Mouse (Mus musculus) liver, embryonic 13.5 days (tissue): ENCODE data around the gene Abcc2. TPM values are rescaled to one million over a fixed set of nuclear protein-coding genes. Genes with fewer than 3 reads are reported as not detected.

Experiments used
- ATAC-seq: fragments of 200-750 bp; cut with Nextera tagmentation; 2 replicates; pipeline ENCODE4 v1.8.0; 2017; ENCODE audit warnings: low read depth, mild to moderate bottlenecking, moderate number of reproducible peaks, moderate library complexity
- DNase-seq: peaks from one replicate; pipeline ENCODE4 v3.0.0; 2022
- H3K27ac ChIP-seq: fragments of 300-500 bp; sonication (generic); 2 replicates; pipeline ENCODE4 v1.5.1; 2015; ENCODE audit warnings: moderate library complexity, mild to moderate bottlenecking, inconsistent platforms
- H3K27me3 ChIP-seq: fragments of 300-500 bp; sonication (generic); 2 replicates; pipeline ENCODE4 v1.6.1; 2015; ENCODE audit warnings: mild to moderate bottlenecking, inconsistent platforms
- H3K36me3 ChIP-seq: fragments of 300-500 bp; sonication (generic); 2 replicates; pipeline ENCODE4 v1.6.1; 2015; ENCODE audit warnings: mild to moderate bottlenecking, inconsistent platforms
- H3K4me1 ChIP-seq: fragments of 300-500 bp; sonication (generic); replicated peaks from 2 replicates; pipeline ENCODE4 v1.6.1; 2015; ENCODE audit warnings: inconsistent platforms
- H3K4me2 ChIP-seq: fragments of 300-500 bp; sonication (generic); 2 replicates; pipeline ENCODE4 v1.6.1; 2015; ENCODE audit warnings: inconsistent platforms, mild to moderate bottlenecking, moderate library complexity
- H3K4me3 ChIP-seq: fragments of 300-500 bp; sonication (generic); replicated peaks from 2 replicates; pipeline ENCODE4 v1.5.1; 2015; ENCODE audit warnings: mild to moderate bottlenecking, inconsistent platforms
- H3K9ac ChIP-seq: fragments of 300-500 bp; sonication (generic); 2 replicates; pipeline ENCODE4 v1.6.1; 2015; ENCODE audit warnings: mild to moderate bottlenecking, inconsistent platforms
- H3K9me3 ChIP-seq: fragments of 300-500 bp; sonication (generic); replicated peaks from 2 replicates; pipeline ENCODE4 v1.6.1; 2016; ENCODE audit warnings: inconsistent platforms
- WGBS: fragments of 180-500 bp; shearing (Covaris S2); methylation state at CpG from one replicate; pipeline ENCODE4 v1.1.7; 2015; ENCODE audit not compliant: insufficient replicate concordance; 5-methylcytosine and 5-hydroxymethylcytosine counted together
- polyA plus RNA-seq: library from polyadenylated mRNA; unstranded; fragments of >200 nt; fragmentation: Nextera tagmentation; extraction: Ambion mirVana; gene quantifications from 2 replicates; pipeline ENCODE4 v1.2.1, GENCODE M21; 2015

The Abcc2 gene
- 8.5 and 8.9 TPM in 2 replicates for polyA plus RNA-seq

GRCm38 (mm10) chr19:43781980-43782379, at the start of gene Abcc2:
Gene Abcc2, plus strand, starts transcription at chr19:43782192.
- Histone ChIP-seq H3K9me3 (no peaks in the 10 kb centered on the region), H3K27me3 (no peaks in the 10 kb centered on the region), H3K36me3 (no peaks in the 10 kb centered on the region), H3K27ac (peak within 1 kb of the TSS; percentile 32; the same call in 1 of the 2 replicates), H3K4me2 (peak within 1 kb of the TSS; percentile 18; the same call in 1 of the 2 replicates), H3K4me1 (peaks cover 6% of the 10 kb centered on the region), H3K4me3 (peak within 1 kb of the TSS; percentile 38), H3K9ac (peak within 1 kb of the TSS; percentile 26; the same call in 1 of the 2 replicates)
- WGBS: 53% methylated on average over 3 of the region's 3 CpGs
- DNase-seq (no peak), ATAC-seq (peak; percentile 79)

GRCm38 (mm10) chr19:43738409-43738808, 43.6 kb upstream of the Abcc2 start:
- no peak overlapping the region for H3K27ac ChIP-seq
- H3K4me2 ChIP-seq: no peak overlapping the region
- no peaks in the 10 kb centered on the region for H3K4me1 ChIP-seq
- WGBS: 86% methylated on average over 10 of the region's 10 CpGs
- H3K9ac ChIP-seq: no peak overlapping the region
- no peaks in the 10 kb centered on the region for H3K9me3 ChIP-seq
- peaks cover 84% of the 10 kb centered on the region for H3K36me3 ChIP-seq
- DNase-seq: no peak
- H3K27me3 ChIP-seq: no peaks in the 10 kb centered on the region
- H3K4me3 ChIP-seq: no peak overlapping the region
- no peak for ATAC-seq

GRCm38 (mm10) chr19:43743401-43743800, 38.6 kb upstream of the Abcc2 start:
- 80% methylated on average over 7 of the region's 7 CpGs for WGBS
- DNase-seq: no peak

GRCm38 (mm10) chr19:43745740-43746139, 36.3 kb upstream of the Abcc2 start:
- Histone ChIP-seq H3K36me3 (peaks cover 85% of the 10 kb centered on the region), H3K27me3 (no peaks in the 10 kb centered on the region), H3K27ac (no peak overlapping the region), H3K9me3 (no peaks in the 10 kb centered on the region), H3K4me3 (no peak overlapping the region), H3K4me2 (no peak overlapping the region), H3K9ac (no peak overlapping the region), H3K4me1 (peaks cover 10% of the 10 kb centered on the region; the same call in 1 of the 2 replicates)
- WGBS: 48% methylated on average over 3 of the region's 3 CpGs
- DNase-seq (no peak), ATAC-seq (no peak)

More at GRCm38 (mm10) chr19:43743401-43743800, 38.6 kb upstream of the Abcc2 start:
- Histone ChIP-seq H3K4me3 (no peak overlapping the region), H3K9ac (no peak overlapping the region), H3K4me1 (peaks cover 5% of the 10 kb centered on the region; the same call in 1 of the 2 replicates), H3K27me3 (no peaks in the 10 kb centered on the region), H3K27ac (no peak overlapping the region), H3K36me3 (peaks cover 88% of the 10 kb centered on the region), H3K4me2 (no peak overlapping the region), H3K9me3 (no peaks in the 10 kb centered on the region)
- no peak for ATAC-seq

- Histone ChIP-seq H3K9me3 (no peaks in the 10 kb centered on the region), H3K4me2 (no peak overlapping the region), H3K36me3 (peaks cover 70% of the 10 kb centered on the region), H3K9ac (no peak overlapping the region), H3K4me3 (no peak overlapping the region), H3K27ac (no peak overlapping the region), H3K27me3 (no peaks in the 10 kb centered on the region), H3K4me1 (peaks cover 22% of the 10 kb centered on the region)
- ATAC-seq (no peak), DNase-seq (no peak)
- WGBS: 60% methylated on average over 4 of the region's 4 CpGs
Measured at GRCm38 (mm10) chr19:43747877-43748276, 34.1 kb upstream of the Abcc2 start.

- no peak overlapping the region for H3K27ac ChIP-seq
- H3K9me3 ChIP-seq: no peaks in the 10 kb centered on the region
- peaks cover 32% of the 10 kb centered on the region for H3K4me1 ChIP-seq
- WGBS: 85% methylated on average over 2 of the region's 2 CpGs
- H3K4me2 ChIP-seq: no peak overlapping the region
- no peak overlapping the region for H3K4me3 ChIP-seq
- DNase-seq (no peak), ATAC-seq (no peak)
- peaks cover 53% of the 10 kb centered on the region for H3K36me3 ChIP-seq
- H3K27me3 ChIP-seq: no peaks in the 10 kb centered on the region
- no peak overlapping the region for H3K9ac ChIP-seq
Measured at GRCm38 (mm10) chr19:43750008-43750407, 32.0 kb upstream of the Abcc2 start.

GRCm38 (mm10) chr19:43752489-43753225, 29.3 kb upstream of the Abcc2 start, which contains the start of the genes Cutc and Cox15:
Gene Cutc, plus strand, starts transcription at chr19:43752996.
Gene Cox15, minus strand, starts transcription at chr19:43753000.
- H3K4me3 ChIP-seq: peak within 1 kb of the TSS; percentile 76
- under 1% methylated on average over 62 of the region's 62 CpGs for WGBS
- peak within 1 kb of the TSS; percentile 85 for H3K9ac ChIP-seq

GRCm38 (mm10) chr19:43753226-43753835, 28.7 kb upstream of the Abcc2 start:
- H3K4me2 ChIP-seq: peak overlapping the region; percentile 73
- H3K9me3 ChIP-seq: no peaks in the 10 kb centered on the region
- no peaks in the 10 kb centered on the region for H3K27me3 ChIP-seq
- peaks cover 27% of the 10 kb centered on the region for H3K4me1 ChIP-seq
- H3K9ac ChIP-seq: peak overlapping the region; percentile 85
- H3K4me3 ChIP-seq: peak overlapping the region; percentile 76
- peak; percentile 91 for ATAC-seq
- H3K36me3 ChIP-seq: peaks cover 19% of the 10 kb centered on the region
- peak; percentile 81 for DNase-seq
- peak overlapping the region; percentile 91 for H3K27ac ChIP-seq
- 2% methylated on average over 24 of the region's 24 CpGs for WGBS

More at GRCm38 (mm10) chr19:43752489-43753225, 29.3 kb upstream of the Abcc2 start, which contains the start of the genes Cutc and Cox15:
- Histone ChIP-seq H3K4me1 (peaks cover 32% of the 10 kb centered on the region), H3K36me3 (peaks cover 26% of the 10 kb centered on the region), H3K27me3 (no peaks in the 10 kb centered on the region), H3K27ac (peak within 1 kb of the TSS; percentile 91), H3K4me2 (peak within 1 kb of the TSS; percentile 73), H3K9me3 (no peaks in the 10 kb centered on the region)
- ATAC-seq: peak; percentile 91
- peak; percentile 92 for DNase-seq

GRCm38 (mm10) chr19:43754237-43754636, 27.8 kb upstream of the Abcc2 start:
- peaks cover 10% of the 10 kb centered on the region for H3K36me3 ChIP-seq
- no peaks in the 10 kb centered on the region for H3K27me3 ChIP-seq
- WGBS: 50% methylated on average over 2 of the region's 2 CpGs
- H3K27ac ChIP-seq: no peak overlapping the region
- no peak for DNase-seq
- no peak overlapping the region for H3K4me2 ChIP-seq
- no peak for ATAC-seq
- no peak overlapping the region for H3K9ac ChIP-seq
- no peak overlapping the region for H3K4me3 ChIP-seq
- H3K9me3 ChIP-seq: no peaks in the 10 kb centered on the region
- peaks cover 27% of the 10 kb centered on the region for H3K4me1 ChIP-seq

- no peak overlapping the region for H3K4me3 ChIP-seq
- no peak overlapping the region for H3K4me2 ChIP-seq
- H3K27me3 ChIP-seq: no peaks in the 10 kb centered on the region
- peaks cover 8% of the 10 kb centered on the region for H3K36me3 ChIP-seq
- WGBS: 53% methylated on average over 2 of the region's 2 CpGs
- H3K27ac ChIP-seq: no peak overlapping the region
- no peaks in the 10 kb centered on the region for H3K9me3 ChIP-seq
- peaks cover 27% of the 10 kb centered on the region for H3K4me1 ChIP-seq
- no peak overlapping the region for H3K9ac ChIP-seq
- DNase-seq (no peak), ATAC-seq (no peak)
Measured at GRCm38 (mm10) chr19:43754872-43755271, 27.1 kb upstream of the Abcc2 start.

- DNase-seq: peak; percentile 68
- no peak overlapping the region for H3K27ac ChIP-seq
- 13% methylated on average over 6 of the region's 6 CpGs for WGBS
- no peaks in the 10 kb centered on the region for H3K27me3 ChIP-seq
- H3K4me3 ChIP-seq: no peak overlapping the region
- no peak overlapping the region for H3K4me2 ChIP-seq
- ATAC-seq: no peak
- H3K9me3 ChIP-seq: no peaks in the 10 kb centered on the region
- H3K9ac ChIP-seq: no peak overlapping the region
- 0 out of 2 replicates have a peak, but pooled peaks cover 6% of the 10 kb centered on the region for H3K36me3 ChIP-seq
- H3K4me1 ChIP-seq: no peaks in the 10 kb centered on the region
Measured at GRCm38 (mm10) chr19:43760504-43760903, 21.5 kb upstream of the Abcc2 start.
